Mouse (Mus musculus) A20 (cell line): ENCODE data around the gene Cd4.
A peak's percentile ranks its signal among the peaks of the same experiment; 100 is the strongest.

Experiments
- DNase-seq: peaks from one replicate; pipeline ENCODE4 v3.0.0-alpha.2; 2011; ENCODE audit warnings: low read depth, low spot score

The Cd4 gene

GRCm38 (mm10) chr6:124887986-124888385, at the start of gene Cd4:
Gene Cd4, minus strand, starts transcription at chr6:124888221.
- DNase-seq, result no peak

- DNase-seq, result no peak
Observed at GRCm38 (mm10) chr6:124937493-124937892, 49.5 kb upstream of the Cd4 start.

- no peak for DNase-seq
Observed at GRCm38 (mm10) chr6:124936681-124937080, 48.7 kb upstream of the Cd4 start.

GRCm38 (mm10) chr6:124934670-124935069, 46.6 kb upstream of the Cd4 start:
- no peak for DNase-seq

- DNase-seq, result no peak
Observed at GRCm38 (mm10) chr6:124933127-124933526, 45.1 kb upstream of the Cd4 start.

GRCm38 (mm10) chr6:124932314-124932695, 44.3 kb upstream of the Cd4 start:
- DNase-seq, result no peak

GRCm38 (mm10) chr6:124931525-124932313, 43.7 kb upstream of the Cd4 start:
- DNase-seq, result peak; percentile 61

- DNase-seq, result peak; percentile 99
Observed at GRCm38 (mm10) chr6:124930754-124931524, 42.9 kb upstream of the Cd4 start, which contains the start of gene Mlf2. Gene Mlf2, plus strand, starts transcription at chr6:124931386.

- no peak for DNase-seq
Observed at GRCm38 (mm10) chr6:124930231-124930630, 42.2 kb upstream of the Cd4 start.

- DNase-seq, result no peak
Observed at GRCm38 (mm10) chr6:124925941-124926340, 37.9 kb upstream of the Cd4 start.

- no peak for DNase-seq
Observed at GRCm38 (mm10) chr6:124925173-124925793, 37.3 kb upstream of the Cd4 start.

GRCm38 (mm10) chr6:124921539-124921938, 33.5 kb upstream of the Cd4 start:
- peak; percentile 76 for DNase-seq

- no peak for DNase-seq
Observed at GRCm38 (mm10) chr6:124920318-124921085, 32.5 kb upstream of the Cd4 start.

GRCm38 (mm10) chr6:124919695-124920317, 31.8 kb upstream of the Cd4 start, which contains the start of gene Ptms:
Gene Ptms, minus strand, starts transcription at chr6:124920103.
- peak; percentile 97 for DNase-seq

GRCm38 (mm10) chr6:124918890-124919627, 31.0 kb upstream of the Cd4 start:
- no peak for DNase-seq

- no peak for DNase-seq
Observed at GRCm38 (mm10) chr6:124918331-124918690, 30.3 kb upstream of the Cd4 start.

GRCm38 (mm10) chr6:124917518-124918330, 29.7 kb upstream of the Cd4 start:
- peak; percentile 73 for DNase-seq

GRCm38 (mm10) chr6:124916695-124917517, 28.9 kb upstream of the Cd4 start:
- DNase-seq, result peak; percentile 88
